Mouse (Mus musculus): Measurements from ENCODE around the gene Fxyd7. TPM values are rescaled to one million over a fixed set of nuclear protein-coding genes. Genes with fewer than 3 reads are reported as not detected.
A peak's percentile ranks its signal among the peaks of the same experiment; 100 is the strongest.

The Fxyd7 gene
- polyA plus RNA-seq, 1 experiment from 2014 or later: 40.9 TPM

DNA sequence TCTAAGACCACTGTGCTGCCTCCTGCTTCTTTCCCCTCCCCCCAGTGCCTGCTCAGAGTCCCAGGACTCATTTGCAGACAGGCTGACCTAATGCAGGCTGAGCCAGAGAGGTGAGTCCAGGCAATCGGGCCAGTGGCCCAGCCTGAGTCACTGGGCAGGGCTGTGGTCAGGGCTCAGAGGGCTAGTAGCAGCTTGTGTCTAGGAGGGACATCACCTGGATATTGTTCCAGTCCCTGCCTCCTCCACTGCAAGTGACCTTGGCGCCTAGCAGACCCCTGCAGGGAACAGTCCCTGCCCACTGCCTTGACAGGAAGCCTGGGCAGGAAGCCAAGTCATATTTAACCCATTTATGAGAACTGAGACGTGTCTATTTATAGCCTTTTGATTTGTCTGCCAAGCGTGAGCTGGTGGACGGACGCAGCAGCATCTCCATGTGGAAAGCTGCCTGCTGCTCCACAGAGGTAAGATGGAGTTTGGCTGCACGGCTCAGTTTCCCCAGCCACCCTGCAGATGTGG lies 50.7 kb downstream of the Fxyd7 start:
- Histone ChIP-seq H3K9me3 (ENCODE audit: control insufficient read depth, low read length) (peaks cover 6% of the 10 kb centered on the region), H3K4me2 (ENCODE audit: low read depth, low read length) (0 out of 2 replicates have a peak overlapping the region, but pooled peaks have one; percentile 20), H3K27ac (replicated peaks; ENCODE audit: low read depth, low read length) (0 out of 2 replicates have a peak overlapping the region, but pooled peaks have one; percentile 21), H3K27me3 (replicated peaks; ENCODE audit: control insufficient read depth, insufficient read depth, low read length) (no peaks in the 10 kb centered on the region), H3K4me3 (ENCODE audit: low read depth, low read length) (no peak overlapping the region), H3K9ac (ENCODE audit: low read depth, low read length) (peak overlapping the region; percentile 38; the same call in 1 of the 2 replicates), H3K4me1 (ENCODE audit: control insufficient read depth, insufficient read depth, low read length) (peaks cover 11% of the 10 kb centered on the region), H3K36me3 (ENCODE audit: control insufficient read depth, insufficient read depth, low read length) (no peaks in the 10 kb centered on the region)
- ATAC-seq (ENCODE audit: low read depth) (peak; percentile 68), DNase-seq (ENCODE audit: low spot score) (peak; percentile 92)
- 13% methylated on average over 7 of the region's 7 CpGs for WGBS

DNA sequence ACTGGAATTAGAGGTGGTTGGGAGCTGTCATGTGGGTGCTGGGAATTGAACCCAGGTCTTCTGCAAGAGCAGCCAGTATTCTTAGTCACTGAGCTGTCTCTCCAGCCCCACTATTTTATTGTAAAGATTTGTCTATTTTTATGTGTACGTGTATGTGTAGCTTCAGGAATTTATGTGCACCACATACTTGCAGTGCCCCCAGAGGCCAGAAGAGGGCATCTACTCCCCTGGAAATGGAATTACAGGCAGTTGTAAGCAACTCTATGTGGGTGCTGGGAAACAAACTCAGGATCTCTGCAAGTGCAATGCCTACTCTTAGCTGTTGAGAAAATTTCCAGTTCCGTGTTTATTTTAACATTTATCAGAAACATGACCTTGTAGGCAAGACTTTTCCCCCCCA lies 54.8 kb downstream of the Fxyd7 start:
- Histone ChIP-seq H3K4me3 (ENCODE audit: low read depth, low read length) (no peak overlapping the region), H3K27ac (replicated peaks; ENCODE audit: low read depth, low read length) (no peak overlapping the region), H3K4me1 (ENCODE audit: control insufficient read depth, insufficient read depth, low read length) (peaks cover 11% of the 10 kb centered on the region), H3K9me3 (ENCODE audit: control insufficient read depth, low read length) (peaks cover 6% of the 10 kb centered on the region), H3K27me3 (replicated peaks; ENCODE audit: control insufficient read depth, insufficient read depth, low read length) (no peaks in the 10 kb centered on the region), H3K4me2 (ENCODE audit: low read depth, low read length) (no peak overlapping the region), H3K36me3 (ENCODE audit: control insufficient read depth, insufficient read depth, low read length) (no peaks in the 10 kb centered on the region), H3K9ac (ENCODE audit: low read depth, low read length) (no peak overlapping the region)
- 94% methylated on average over 2 of the region's 2 CpGs for WGBS
- DNase-seq (ENCODE audit: low spot score) (no peak), ATAC-seq (ENCODE audit: low read depth) (no peak)

DNA sequence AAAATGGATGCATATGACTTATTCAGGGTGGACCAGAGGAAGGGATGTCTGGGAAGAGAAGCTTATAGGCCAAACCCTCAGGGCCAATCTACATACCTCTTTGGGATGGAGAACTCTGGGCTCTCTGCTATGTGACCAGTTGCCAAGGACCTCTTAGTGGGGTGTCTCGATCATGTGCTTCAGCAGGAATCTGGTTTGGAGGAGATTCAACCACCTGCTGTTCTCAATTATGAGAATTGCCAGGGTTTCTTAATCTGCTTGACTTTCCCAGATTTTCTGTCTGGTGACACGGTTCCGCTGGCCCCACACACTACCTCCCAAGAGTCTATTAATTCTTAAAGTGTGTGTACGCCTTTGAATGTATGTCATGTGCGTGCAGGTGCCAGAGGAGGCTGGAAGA lies 57.3 kb downstream of the Fxyd7 start:
- H3K4me3 ChIP-seq (ENCODE audit: low read depth, low read length): no peak overlapping the region
- no peaks in the 10 kb centered on the region for H3K4me1 ChIP-seq (ENCODE audit: control insufficient read depth, insufficient read depth, low read length)
- 60% methylated on average over 5 of the region's 5 CpGs for WGBS
- H3K4me2 ChIP-seq (ENCODE audit: low read depth, low read length): no peak overlapping the region
- ATAC-seq (ENCODE audit: low read depth) (no peak), DNase-seq (ENCODE audit: low spot score) (peak; percentile 21)
- H3K27ac ChIP-seq (replicated peaks; ENCODE audit: low read depth, low read length): no peak overlapping the region
- peaks cover 6% of the 10 kb centered on the region for H3K9me3 ChIP-seq (ENCODE audit: control insufficient read depth, low read length)
- no peak overlapping the region for H3K9ac ChIP-seq (ENCODE audit: low read depth, low read length)
- H3K27me3 ChIP-seq (replicated peaks; ENCODE audit: control insufficient read depth, insufficient read depth, low read length): no peaks in the 10 kb centered on the region
- no peaks in the 10 kb centered on the region for H3K36me3 ChIP-seq (ENCODE audit: control insufficient read depth, insufficient read depth, low read length)

Small RNA genes lying within 50 kb of the gene (microRNA-seq; reads per million reads assigned to microRNA genes)
- gene Mir7050 (ENCODE audit: borderline number of aligned reads): not detected

Other genes starting within 250 kb of the Fxyd7 start
- 0.14 and 0.46 TPM in 2 replicates for gene Ffar2, start 227.7 kb downstream of the Fxyd7 start, polyA plus RNA-seq (2014; fragmentation: Nextera tagmentation; extraction: Ambion mirVana)
- not detected in 2 replicates for gene Ffar3, start 195.3 kb downstream of the Fxyd7 start, polyA plus RNA-seq (2014; fragmentation: Nextera tagmentation; extraction: Ambion mirVana)
- gene Ffar1, start 189.9 kb downstream of the Fxyd7 start, polyA plus RNA-seq (2014; fragmentation: Nextera tagmentation; extraction: Ambion mirVana): not detected in 2 replicates
- gene Cd22, start 171.1 kb downstream of the Fxyd7 start, polyA plus RNA-seq (2014; fragmentation: Nextera tagmentation; extraction: Ambion mirVana): 0.22 TPM in 1 of 2 replicates, not detected in the other
- 1.3 and 1.4 TPM in 2 replicates for gene Mag, start 136.6 kb downstream of the Fxyd7 start, polyA plus RNA-seq (2014; fragmentation: Nextera tagmentation; extraction: Ambion mirVana)
- 0.97 TPM in 1 of 2 replicates, not detected in the other for gene Hamp2, start 126.8 kb downstream of the Fxyd7 start, polyA plus RNA-seq (2014; fragmentation: Nextera tagmentation; extraction: Ambion mirVana)
- gene Hamp, start 107.4 kb downstream of the Fxyd7 start, polyA plus RNA-seq (2014; fragmentation: Nextera tagmentation; extraction: Ambion mirVana): not detected in 2 replicates
- gene Usf2, start 94.7 kb downstream of the Fxyd7 start, polyA plus RNA-seq (2014; fragmentation: Nextera tagmentation; extraction: Ambion mirVana): 18.3 and 23.8 TPM in 2 replicates
- gene Lsr, start 78.0 kb downstream of the Fxyd7 start, polyA plus RNA-seq (2014; fragmentation: Nextera tagmentation; extraction: Ambion mirVana): 22.7 and 26.0 TPM in 2 replicates
- gene Fam187b, start 77.7 kb downstream of the Fxyd7 start, polyA plus RNA-seq (2014; fragmentation: Nextera tagmentation; extraction: Ambion mirVana): 1.6 and 2.3 TPM in 2 replicates
- gene Fxyd5, start 9.0 kb downstream of the Fxyd7 start, polyA plus RNA-seq (2014; fragmentation: Nextera tagmentation; extraction: Ambion mirVana): 57.0 and 64.6 TPM in 2 replicates
- gene Fxyd1, start 5.7 kb upstream of the Fxyd7 start, polyA plus RNA-seq (2014; fragmentation: Nextera tagmentation; extraction: Ambion mirVana): 113 and 135 TPM in 2 replicates
- gene Lgi4, start 7.9 kb upstream of the Fxyd7 start, polyA plus RNA-seq (2014; fragmentation: Nextera tagmentation; extraction: Ambion mirVana): 0.86 and 1.6 TPM in 2 replicates
- gene Fxyd3, start 25.2 kb upstream of the Fxyd7 start, polyA plus RNA-seq (2014; fragmentation: Nextera tagmentation; extraction: Ambion mirVana): 48.8 and 71.7 TPM in 2 replicates
- gene Hpn, start 63.8 kb upstream of the Fxyd7 start, polyA plus RNA-seq (2014; fragmentation: Nextera tagmentation; extraction: Ambion mirVana): 4.4 and 4.9 TPM in 2 replicates
- gene Scn1b, start 75.5 kb upstream of the Fxyd7 start, polyA plus RNA-seq (2014; fragmentation: Nextera tagmentation; extraction: Ambion mirVana): 8.5 and 9.4 TPM in 2 replicates
- 65.4 and 65.7 TPM in 2 replicates for gene Gramd1a, start 104.4 kb upstream of the Fxyd7 start, polyA plus RNA-seq (2014; fragmentation: Nextera tagmentation; extraction: Ambion mirVana)
- not detected in 2 replicates for gene Scgb2b2, start 239.0 kb upstream of the Fxyd7 start, polyA plus RNA-seq (2014; fragmentation: Nextera tagmentation; extraction: Ambion mirVana)
- not detected in 2 replicates for gene Scgb1b2, start 240.4 kb upstream of the Fxyd7 start, polyA plus RNA-seq (2014; fragmentation: Nextera tagmentation; extraction: Ambion mirVana)

All from embryonic facial prominence, embryonic 14.5 days (tissue).